Mouse (Mus musculus): ENCODE data around the gene Mpzl1.

Mpzl1 gene

DNA sequence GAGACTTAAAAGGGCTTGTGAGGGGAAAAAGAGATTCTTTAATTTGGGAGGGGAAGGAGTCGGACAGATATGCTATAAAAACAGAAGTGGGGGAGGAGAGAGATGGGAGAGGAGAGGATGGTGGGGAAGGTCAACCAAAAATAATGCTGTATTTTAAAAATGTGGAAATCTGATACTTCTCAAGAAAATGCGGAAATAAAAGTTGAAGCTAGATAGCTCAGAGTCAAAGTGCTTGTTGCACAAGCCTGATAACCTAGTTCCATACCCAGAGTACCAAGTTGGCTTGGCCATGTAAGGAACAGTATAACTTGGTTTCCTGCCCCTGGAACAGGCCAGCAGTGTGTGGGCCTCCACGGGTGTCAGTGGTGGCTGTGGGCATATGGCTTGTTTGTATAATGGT lies 19.5 kb downstream of the Mpzl1 start:
- DNase-seq (ENCODE audit: inconsistent ontology term) = no peak

DNA sequence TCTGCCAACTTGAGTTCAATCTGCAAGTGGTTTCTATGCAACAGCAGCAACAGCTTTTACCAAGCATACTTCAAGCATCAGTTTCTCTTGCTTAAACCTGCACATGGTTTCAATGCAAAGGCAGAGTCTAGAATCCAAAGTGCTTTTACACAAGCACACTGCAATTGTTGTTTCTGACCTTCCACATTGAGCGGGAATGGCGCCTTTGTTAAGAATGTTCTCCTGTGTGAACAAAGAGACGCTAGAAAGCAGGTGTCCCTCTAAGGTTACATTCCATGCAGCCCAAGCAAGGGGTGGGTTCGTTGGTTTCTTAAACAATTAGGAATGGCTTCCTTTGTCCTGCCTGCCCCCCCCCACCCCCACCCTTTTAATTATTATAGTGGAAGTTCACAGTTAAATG lies 20.4 kb downstream of the Mpzl1 start:
- no peak for DNase-seq (ENCODE audit: inconsistent ontology term)

DNA sequence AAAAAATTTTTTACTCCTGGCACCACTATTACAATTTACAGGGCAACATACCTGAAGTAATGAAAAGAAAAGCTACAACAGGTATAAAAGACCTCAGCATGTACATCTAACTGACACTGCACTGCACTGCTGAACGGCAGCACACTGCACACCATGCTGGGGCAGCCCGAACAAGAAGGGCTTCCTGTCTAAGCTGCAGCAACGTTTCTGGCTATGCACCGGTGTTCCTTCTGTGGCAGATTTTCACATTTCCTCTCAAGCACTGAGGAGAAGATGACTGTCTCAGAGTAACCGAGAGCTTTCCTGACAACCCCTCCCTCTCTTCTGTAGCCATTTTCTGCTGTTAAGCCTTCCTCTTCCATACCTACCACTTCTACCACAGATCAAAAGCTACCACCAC lies 21.6 kb downstream of the Mpzl1 start:
- no peak for DNase-seq (ENCODE audit: inconsistent ontology term)

DNA sequence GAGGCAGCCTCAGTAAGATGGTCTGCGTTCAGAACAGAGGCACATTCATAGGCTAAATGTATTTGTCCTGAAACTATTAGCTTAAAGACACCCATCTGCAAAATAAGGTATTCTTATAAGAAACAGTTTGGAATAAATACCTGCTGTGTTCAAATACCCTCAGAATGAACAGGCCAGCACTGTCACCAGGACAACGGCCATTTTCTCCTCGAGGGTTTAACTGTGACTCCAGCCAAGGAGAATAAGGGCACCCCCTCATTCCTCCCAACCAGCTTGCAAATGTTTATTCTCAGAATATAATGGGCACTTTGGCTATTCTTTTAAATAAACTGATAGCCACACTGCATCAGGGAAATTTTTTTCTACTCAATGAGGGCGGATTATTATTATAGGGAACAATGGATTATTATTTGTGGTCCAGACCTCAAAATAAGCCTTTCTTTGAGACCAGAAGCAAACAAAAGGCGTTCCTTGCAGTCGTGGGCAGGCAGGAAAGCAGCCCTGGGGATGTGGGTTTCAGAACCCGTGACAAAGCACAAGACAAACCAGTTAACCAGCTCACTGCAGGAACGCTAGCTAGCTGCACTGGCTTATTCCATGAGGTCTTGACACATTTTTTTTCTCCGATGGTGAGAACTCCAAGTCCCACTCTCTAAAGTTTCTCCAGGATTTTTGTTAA lies 23.9 kb downstream of the Mpzl1 start:
- DNase-seq (ENCODE audit: inconsistent ontology term) = peak; percentile 82

DNA sequence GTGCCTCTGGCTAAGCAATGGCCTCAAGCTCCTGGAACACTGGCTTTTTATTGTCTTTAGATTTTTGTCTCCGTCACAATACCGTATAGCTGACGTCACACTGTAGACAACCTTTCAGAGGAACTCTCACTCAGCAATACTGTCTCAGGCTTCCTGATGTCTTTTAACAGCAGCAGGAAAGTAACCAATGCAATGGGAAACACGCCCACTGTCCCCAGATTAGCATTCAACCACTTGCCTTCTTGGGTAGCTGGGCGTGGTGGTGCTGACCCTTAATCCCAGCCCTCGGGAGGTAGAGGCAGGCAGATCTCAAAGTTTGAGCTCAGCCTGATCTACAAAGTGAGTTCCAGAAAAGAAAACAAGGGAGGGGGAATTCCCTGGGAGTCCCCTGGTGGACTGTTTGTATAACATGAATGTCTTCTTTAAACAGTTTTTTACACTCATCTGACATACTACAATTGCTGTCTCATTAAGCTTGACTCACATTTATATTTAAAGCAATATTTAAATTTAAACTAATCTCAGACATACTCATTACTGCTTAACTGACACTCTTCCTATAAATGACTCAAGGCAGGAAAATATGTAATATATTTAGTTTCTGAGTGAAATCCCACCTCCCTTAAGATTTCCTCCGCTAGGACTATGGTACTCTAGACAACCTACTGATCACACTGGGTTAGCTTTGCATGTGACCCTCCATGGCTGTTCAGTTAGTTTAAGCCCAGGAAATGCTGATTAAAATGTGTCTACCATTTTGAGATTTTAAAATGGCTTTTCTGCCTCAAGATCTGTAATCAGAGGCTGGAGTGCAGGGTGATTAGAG lies 24.6 kb downstream of the Mpzl1 start:
- no peak for DNase-seq (ENCODE audit: inconsistent ontology term)

- no peak for DNase-seq (ENCODE audit: inconsistent ontology term)
These were observed 25.4 kb downstream of the Mpzl1 start for GRCm38 (mm10) chr1:165608904-165609303.

DNA sequence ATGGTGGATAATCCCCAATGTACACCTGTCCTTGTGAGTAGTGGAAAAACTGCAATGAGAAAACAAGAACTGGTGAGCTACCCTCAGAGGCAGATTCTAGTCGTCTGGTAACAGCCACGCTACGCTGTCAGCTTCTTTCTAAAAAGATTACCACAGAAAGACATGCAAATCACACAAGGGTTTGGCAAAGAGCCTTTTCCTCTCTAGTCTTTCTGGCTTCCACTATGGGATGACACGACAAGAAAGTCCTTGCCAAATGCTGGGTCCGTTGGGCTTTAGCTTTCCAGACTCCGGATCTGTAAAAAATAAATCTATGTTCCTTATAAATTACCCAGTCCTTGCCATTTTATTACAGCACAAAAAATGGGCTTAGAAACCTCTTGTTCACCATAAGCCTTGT lies 28.6 kb downstream of the Mpzl1 start:
- DNase-seq (ENCODE audit: inconsistent ontology term) = no peak

GRCm38 (mm10) chr1:165605108-165605507 lies 29.2 kb downstream of the Mpzl1 start:
- no peak for DNase-seq (ENCODE audit: inconsistent ontology term)

GRCm38 (mm10) chr1:165604203-165604602 lies 30.1 kb downstream of the Mpzl1 start:
- DNase-seq (ENCODE audit: inconsistent ontology term) = no peak

DNA sequence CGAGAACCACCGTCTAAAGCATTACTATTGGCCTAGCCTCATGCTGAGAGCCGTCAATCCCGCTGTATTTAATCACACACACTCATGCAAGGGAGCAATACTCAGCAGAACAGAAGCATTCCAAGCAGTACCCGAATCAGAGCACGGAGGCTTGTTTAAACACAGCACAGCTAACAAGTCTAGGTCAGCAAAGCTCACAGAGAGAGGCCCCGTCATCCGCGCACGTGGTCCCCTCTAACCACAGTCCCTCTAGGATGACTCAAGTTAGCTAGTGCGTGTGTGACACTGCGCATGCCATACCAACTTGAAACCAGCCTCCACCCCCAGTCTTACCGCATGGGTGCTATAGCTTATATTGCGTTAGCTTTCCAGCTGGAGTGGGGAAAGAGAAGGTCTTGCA lies 31.1 kb downstream of the Mpzl1 start:
- no peak for DNase-seq (ENCODE audit: inconsistent ontology term)

DNA sequence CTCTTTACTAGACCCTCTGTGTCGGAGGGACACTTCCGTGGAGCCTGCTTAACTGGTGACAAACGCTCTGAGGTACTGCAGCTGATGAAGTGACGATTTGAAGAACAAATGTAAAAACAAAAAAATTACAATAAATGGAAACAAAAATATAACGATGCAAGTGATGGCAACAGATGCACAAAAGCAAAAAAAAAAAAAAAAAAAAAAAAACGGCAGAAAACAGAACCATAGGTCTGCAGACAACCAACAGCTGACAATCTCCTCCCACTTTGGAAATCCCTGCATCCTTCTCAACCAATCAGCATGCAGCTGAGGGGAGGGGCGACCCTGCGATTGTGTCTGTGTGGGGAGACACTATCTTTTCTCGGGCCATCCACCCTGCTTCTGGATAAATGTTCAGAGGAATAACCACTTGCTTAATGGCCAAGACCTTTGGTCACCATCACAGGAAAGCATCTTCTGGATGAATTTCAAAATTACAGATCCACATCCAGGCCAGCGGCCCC lies 32.5 kb downstream of the Mpzl1 start:
- DNase-seq (ENCODE audit: inconsistent ontology term) = no peak

- DNase-seq (ENCODE audit: inconsistent ontology term) = no peak
These were observed 39.5 kb downstream of the Mpzl1 start for GRCm38 (mm10) chr1:165594699-165595421.

GRCm38 (mm10) chr1:165592295-165593082 lies 41.8 kb downstream of the Mpzl1 start:
- DNase-seq (ENCODE audit: inconsistent ontology term) = no peak

DNA sequence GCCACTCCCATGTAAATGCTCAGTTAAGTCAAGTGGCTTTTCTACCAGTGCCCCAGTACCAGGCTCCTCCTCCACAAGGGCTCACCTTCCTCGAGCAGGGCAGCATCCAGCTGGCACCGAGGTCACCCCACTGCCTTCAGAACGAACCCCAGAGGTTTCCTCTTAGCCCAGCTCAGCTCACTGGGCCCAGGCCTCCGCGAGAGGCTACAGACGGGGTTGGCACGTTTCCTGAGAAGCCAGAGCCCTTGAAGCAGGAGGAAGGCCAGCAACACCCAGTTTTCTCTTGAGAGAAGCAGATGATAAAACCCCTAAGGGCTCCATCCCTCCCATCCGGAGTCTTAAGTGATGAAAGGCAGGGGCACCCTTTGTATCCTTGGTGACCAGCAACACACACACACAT lies 43.6 kb downstream of the Mpzl1 start:
- DNase-seq (ENCODE audit: inconsistent ontology term) = no peak

GRCm38 (mm10) chr1:165589280-165590048 lies 44.9 kb downstream of the Mpzl1 start:
- DNase-seq (ENCODE audit: inconsistent ontology term) = no peak

DNA sequence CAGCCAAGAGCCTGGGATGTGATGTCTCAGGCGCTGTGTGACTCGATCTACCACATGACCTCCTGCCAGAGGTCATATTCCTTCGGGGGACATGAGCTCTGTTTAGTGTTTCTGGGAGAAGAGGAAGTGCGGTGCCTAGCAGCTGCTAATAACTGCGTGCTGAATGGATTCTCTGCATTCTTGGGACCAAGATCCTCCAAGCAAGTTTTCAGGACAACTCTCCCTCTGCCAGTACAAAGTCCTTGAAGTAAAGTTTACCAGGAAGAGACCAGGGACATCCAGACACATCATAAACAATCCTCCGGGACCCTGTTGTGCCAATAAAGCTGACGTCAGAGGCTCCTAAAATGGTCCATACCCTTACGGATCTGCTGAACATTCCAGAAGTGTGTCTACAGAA lies 46.5 kb downstream of the Mpzl1 start:
- no peak for DNase-seq (ENCODE audit: inconsistent ontology term)

- no peak for DNase-seq (ENCODE audit: inconsistent ontology term)
These were observed 48.0 kb downstream of the Mpzl1 start for GRCm38 (mm10) chr1:165586366-165586765.

DNA sequence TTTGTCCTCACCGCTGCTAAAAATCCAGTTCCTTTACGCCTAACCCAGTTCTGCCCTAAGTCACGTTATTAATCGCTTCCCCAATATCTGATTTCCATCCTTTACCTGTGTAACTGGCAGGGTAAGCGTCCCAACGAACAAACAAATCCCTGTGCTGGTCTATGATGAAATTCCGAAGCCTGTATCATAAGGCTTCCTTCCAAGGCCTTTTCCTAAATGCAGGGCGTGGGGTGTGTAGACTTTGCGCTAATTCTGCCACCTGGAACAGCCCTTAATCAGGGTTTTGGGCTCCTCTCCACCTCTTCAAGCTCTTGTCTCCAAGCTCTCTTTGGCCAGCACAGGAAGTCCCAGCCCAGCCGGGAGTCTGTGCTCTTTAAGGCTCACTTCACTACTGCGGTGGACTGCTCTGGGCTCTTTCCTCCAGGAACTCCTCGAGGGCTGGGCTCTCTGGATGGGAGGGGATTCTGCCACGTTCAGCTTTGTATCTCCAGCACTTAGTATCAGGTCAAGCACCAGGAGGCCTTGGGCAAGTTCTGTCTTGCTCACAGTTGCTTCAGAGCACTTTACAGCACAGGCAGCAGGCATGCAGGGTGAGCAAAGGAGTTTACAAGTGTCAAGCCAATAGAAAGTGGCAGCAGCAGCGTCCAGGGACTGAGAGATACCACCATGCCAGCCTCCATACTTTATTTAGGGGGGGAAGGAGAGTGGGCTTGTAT lies 48.8 kb downstream of the Mpzl1 start:
- no peak for DNase-seq (ENCODE audit: inconsistent ontology term)

- DNase-seq (ENCODE audit: inconsistent ontology term) = peak; percentile 66
These were observed 50.7 kb downstream of the Mpzl1 start for GRCm38 (mm10) chr1:165583529-165584184.

DNA sequence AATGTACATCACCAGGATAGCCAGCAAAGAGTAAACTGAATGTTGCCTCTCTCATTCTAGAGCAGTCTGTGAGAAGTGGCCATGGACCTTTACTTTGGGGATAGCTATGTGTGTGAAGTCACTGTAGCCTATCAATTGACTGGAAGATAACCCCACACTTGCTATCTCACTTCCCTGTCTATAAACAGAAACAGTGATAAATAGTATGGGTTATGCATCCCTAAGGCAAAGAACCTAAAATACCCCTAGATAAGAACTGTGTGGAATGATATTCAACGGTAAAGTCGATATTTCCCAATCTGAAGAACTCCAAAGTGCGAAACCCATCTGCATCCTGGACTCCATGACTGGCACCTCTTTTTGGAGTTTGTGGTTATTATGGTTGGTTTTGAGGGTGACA lies 53.1 kb downstream of the Mpzl1 start:
- DNase-seq (ENCODE audit: inconsistent ontology term) = no peak
